Mouse (Mus musculus) monocyte, adult 5-6 weeks (primary cell): ENCODE measurements around the gene Frg2f1. TPM values are rescaled to one million over a fixed set of nuclear protein-coding genes. Genes with fewer than 3 reads are reported as not detected.
A peak's percentile ranks its signal among the peaks of the same experiment; 100 is the strongest.
"Not testable (repeated sequence)": the region's sequence is repeated elsewhere in the genome, so short reads cannot be mapped to it uniquely, and the experiment has no call there.

Source experiments
- ATAC-seq: fragments of 153-309, 156-312 bp; replicated peaks from 2 replicates; pipeline ENCODE4 v1.8.0; 2017; ENCODE audit warnings: mild to moderate bottlenecking; ENCODE audit not compliant: low TSS enrichment, insufficient number of reproducible peaks, severe bottlenecking, poor library complexity, low FRiP score
- total RNA-seq: library from RNA; stranded (forward); fragments of 200-1000, 200-491, 200-594 nt; gene quantifications from 3 replicates; pipeline ENCODE4 v1.2.3, GENCODE M21; 2017

Gene Frg2f1
- 0.29 to 8.2 TPM (median 5.1 TPM) in 3 replicates for total RNA-seq

GRCm38 (mm10) chr4:119539031-119539824 is at the start of gene Frg2f1:
Gene Frg2f1, minus strand, starts transcription at chr4:119539529.
- ATAC-seq: peak; percentile 67

DNA sequence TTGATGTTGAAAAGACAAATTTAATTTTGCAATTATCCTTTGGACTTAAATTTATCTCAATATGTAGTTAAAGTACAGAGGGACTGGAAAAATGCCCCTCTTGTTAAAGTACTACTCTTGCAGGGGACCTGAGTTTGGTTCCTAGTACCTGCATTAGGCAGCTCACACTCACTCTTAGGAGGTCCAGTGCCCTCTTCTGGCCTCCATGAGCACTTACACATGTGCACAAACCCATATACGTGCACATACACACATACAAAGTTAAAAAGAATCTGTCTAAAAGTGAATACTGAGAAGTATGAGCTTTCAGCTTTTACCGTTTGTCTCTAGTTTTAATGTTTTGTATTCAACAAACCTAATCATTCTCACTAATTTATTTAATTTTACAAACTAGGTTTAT is 48.7 kb upstream of the Frg2f1 start:
- ATAC-seq: no peak

GRCm38 (mm10) chr4:119575459-119575858 is 36.1 kb upstream of the Frg2f1 start:
- no peak for ATAC-seq

- no peak for ATAC-seq
These were observed 35.2 kb upstream of the Frg2f1 start for GRCm38 (mm10) chr4:119574504-119574903.

- ATAC-seq: no peak
These were observed 33.4 kb upstream of the Frg2f1 start for GRCm38 (mm10) chr4:119572682-119573081.

DNA sequence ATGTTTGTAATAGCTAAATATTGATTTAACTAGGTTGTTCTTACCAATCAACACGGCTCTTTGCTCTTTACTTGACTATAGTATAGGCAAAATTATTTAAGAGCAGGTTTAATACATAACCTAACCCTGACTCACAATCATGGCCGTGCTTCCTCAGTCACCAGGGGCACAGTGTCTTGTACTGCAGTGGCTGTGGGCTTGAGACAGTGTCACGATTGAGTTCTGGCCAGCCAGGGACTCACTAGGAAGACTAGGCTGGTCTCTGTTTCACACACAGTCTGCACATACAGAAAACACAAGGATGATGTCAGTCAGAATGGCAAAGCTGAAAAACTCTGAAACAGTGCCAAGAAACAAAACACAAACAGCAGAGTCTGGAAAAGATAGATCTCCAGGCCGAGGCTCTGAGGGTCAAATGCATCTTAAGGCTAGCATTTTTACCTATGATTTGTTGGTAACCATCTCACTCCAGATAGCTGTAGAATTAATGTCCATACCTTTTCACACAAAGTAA is 27.1 kb upstream of the Frg2f1 start:
- no peak for ATAC-seq

- no peak for ATAC-seq
These were observed 23.8 kb upstream of the Frg2f1 start for GRCm38 (mm10) chr4:119563136-119563535.

DNA sequence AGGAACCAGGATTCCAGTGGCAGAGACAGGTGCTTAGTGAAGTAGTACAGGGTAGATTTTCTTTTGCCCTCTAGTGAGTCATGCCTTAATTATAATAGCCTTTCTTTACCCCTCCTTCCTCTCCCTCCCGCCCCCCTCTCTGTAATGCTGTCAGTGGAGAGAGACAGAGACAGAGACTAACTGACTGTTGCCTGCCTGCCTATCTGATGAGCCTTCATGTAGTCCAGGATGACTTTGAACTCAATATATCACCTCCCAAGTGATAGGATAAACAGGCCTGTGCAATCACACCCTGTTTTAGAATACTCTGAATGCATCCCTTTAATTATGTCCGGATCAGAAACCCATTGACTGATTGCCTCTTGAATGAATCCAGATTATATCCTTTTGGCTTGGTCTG is 16.1 kb upstream of the Frg2f1 start:
- no peak for ATAC-seq

DNA sequence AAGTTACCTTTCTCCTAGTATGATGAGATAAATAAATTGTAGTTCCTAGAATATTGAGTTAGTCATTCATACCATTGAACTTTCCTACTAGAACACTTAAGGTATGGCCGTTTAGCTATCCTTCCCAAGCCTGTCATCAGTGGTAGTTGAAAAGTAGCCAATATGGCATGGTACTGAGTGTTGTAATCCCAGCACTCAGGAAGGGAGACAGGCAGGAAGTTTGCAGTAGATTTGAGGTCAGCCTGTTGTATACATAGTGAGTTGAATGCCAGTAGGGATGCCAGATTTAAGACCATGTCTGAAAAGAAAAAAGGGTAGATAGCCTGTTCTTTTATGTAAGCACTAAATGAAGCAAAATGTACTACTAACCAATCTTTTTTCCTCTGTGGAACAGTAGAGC is 11.5 kb upstream of the Frg2f1 start:
- no peak for ATAC-seq

- 0 out of 2 replicates have a peak, but pooled peaks have one; percentile 1 for ATAC-seq
These were observed 1.2 kb upstream of the Frg2f1 start for GRCm38 (mm10) chr4:119540533-119540890.

DNA sequence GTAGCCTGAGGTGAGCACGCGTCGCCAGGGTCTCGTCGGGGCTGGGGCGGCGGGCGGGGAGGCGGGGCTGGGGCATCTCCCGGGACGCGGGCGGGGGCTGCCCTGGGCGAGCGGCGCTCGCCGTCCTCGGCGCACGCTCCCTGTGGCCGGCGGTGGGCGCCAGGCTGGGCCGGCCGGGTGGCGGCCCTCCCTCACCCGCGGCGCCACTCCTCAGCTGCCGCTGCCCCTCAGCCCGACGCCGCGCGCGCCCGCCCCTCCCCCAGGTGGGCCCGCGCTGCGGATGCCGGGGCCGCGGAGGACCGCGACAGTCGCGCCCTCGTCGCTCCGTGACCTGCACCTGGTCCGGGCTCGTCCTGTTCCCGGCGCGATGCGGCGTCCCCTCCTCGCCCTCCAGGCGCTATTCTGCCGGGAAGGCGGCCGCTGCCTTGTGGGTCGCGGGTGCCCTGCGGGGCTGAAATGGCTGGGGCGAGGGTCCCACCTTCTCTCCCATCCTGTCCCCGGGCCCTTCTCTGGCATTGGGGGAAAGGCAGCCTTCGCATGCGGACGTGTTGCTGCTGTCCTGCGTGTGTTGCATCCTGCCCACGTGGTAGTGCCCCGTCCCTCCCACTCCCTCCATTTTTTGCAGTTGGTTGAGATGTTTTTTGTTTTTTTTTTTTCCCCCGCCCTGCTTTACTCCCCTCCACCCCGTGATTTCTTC is 655 bp upstream of the Frg2f1 start:
- ATAC-seq: peak; percentile 68

GRCm38 (mm10) chr4:119537436-119537835 is 1.9 kb downstream of the Frg2f1 start:
- ATAC-seq: no peak

- not testable (repeated sequence) for ATAC-seq
These were observed 2.7 kb downstream of the Frg2f1 start, which contains the start of gene Foxj3 for GRCm38 (mm10) chr4:119536615-119537014. Gene Foxj3, plus strand, starts transcription at chr4:119537004.

GRCm38 (mm10) chr4:119535103-119535502 is 4.2 kb downstream of the Frg2f1 start:
- ATAC-seq: no peak

DNA sequence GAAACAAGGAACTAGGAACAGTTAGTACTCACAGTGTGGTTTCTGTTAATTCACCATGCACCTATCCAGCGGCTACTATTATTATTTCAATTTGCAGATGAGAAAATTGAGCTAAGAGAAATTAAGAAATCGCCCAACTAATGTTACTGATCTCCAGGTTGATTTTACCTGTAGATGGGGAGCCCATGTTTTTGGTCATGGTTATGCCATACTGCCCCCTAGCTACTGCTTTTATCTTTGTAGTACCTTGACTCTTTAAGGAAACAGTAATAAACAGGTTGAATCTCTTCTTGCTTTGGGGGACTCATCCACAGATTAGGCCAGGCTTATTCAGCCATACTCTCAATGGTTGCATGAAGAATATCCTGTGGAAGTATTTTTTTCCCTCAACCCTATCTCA is 7.5 kb downstream of the Frg2f1 start:
- ATAC-seq: no peak

GRCm38 (mm10) chr4:119526329-119526845 is 12.9 kb downstream of the Frg2f1 start:
- no peak for ATAC-seq

DNA sequence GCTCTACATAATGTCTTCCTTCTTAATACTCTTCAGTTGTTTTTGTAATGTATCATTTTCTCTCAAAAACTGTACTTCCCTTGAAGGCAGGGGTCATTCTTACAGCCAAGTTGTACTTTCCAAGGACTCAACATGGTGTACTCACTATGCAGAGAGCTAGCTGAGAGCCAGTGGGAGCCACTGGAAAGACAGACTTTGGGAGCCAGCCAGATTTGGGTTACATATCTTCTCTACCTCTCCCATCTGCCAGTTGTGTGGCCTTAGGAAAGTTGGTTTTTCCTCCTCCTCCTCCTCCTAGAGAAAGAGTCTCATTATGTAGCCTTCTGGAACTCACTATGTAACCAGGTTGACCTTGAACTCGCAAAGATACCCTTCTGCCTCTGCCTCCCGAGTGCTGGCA is 14.9 kb downstream of the Frg2f1 start:
- ATAC-seq: no peak

- ATAC-seq: no peak
These were observed 15.3 kb downstream of the Frg2f1 start for GRCm38 (mm10) chr4:119524010-119524409.

DNA sequence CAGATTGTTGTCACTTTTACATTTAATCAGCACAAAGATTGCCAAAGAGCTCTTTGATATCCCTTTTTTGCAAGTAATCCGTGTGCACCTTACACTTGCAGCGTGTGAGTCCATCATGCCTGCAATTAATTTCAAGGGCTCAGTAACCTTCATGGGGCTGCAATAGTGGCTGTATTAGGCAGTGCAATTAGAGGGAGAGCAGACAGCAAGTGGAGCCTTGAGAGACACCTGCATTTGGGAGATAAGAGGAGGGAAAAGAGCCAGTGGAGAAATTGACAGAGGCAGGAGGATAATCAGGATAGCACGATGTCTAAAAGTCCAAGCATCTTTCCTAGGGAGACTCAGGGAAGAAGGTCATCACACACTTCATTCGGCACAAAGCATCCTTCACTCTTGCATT is 15.8 kb downstream of the Frg2f1 start:
- no peak for ATAC-seq

GRCm38 (mm10) chr4:119512731-119513141 is 26.6 kb downstream of the Frg2f1 start:
- no peak for ATAC-seq
